Mouse (Mus musculus): Measurements from ENCODE around the gene Metap1. TPM values are rescaled to one million over a fixed set of nuclear protein-coding genes. Genes with fewer than 3 reads are reported as not detected.

The Metap1 gene
- total RNA-seq, 2 experiments from 2014 or later: 44.7 to 49.3 TPM

GRCm38 (mm10) chr3:138463137-138463536 lies 26.2 kb downstream of the Metap1 start:
- TF ChIP-seq CTCF (IDR thresholded peaks at IDR 0.05): peak; percentile 52
- no peak overlapping the region for H3K27ac ChIP-seq
- intact Hi-C loops (cut with DNase I): loop anchor here (5.0 kb wide), 1 partner anchor 444 kb away; no protein-coding TSS in a partner anchor
- DNase-seq: no peak
- no peak overlapping the region for H3K4me3 ChIP-seq

GRCm38 (mm10) chr3:138461832-138462231 lies 27.5 kb downstream of the Metap1 start:
- DNase-seq: no peak
- intact Hi-C loops (cut with DNase I): loop anchor here (2.0 to 5.0 kb wide), 2 partner anchors 159 to 445 kb away; no protein-coding TSS in a partner anchor
- TF ChIP-seq CTCF (IDR thresholded peaks at IDR 0.05): no peak
- H3K27ac ChIP-seq: no peak overlapping the region
- no peak overlapping the region for H3K4me3 ChIP-seq

- Histone ChIP-seq H3K4me3 (no peak overlapping the region), H3K27ac (no peak overlapping the region)
- peak; percentile 45 for DNase-seq
- intact Hi-C loops (cut with DNase I): loop anchor here (1.0 to 5.0 kb wide), 3 partner anchors 27 to 447 kb away; no protein-coding TSS in a partner anchor
- TF ChIP-seq CTCF (IDR thresholded peaks at IDR 0.05): peak; percentile 56
These were observed 29.1 kb downstream of the Metap1 start for GRCm38 (mm10) chr3:138460260-138460659.

GRCm38 (mm10) chr3:138458441-138458840 lies 30.9 kb downstream of the Metap1 start:
- intact Hi-C loops (cut with DNase I): no loop called here
- no peak for DNase-seq
- H3K4me3 ChIP-seq: no peak overlapping the region
- no peak for TF ChIP-seq CTCF (IDR thresholded peaks at IDR 0.05)
- H3K27ac ChIP-seq: no peak overlapping the region

- TF ChIP-seq CTCF (IDR thresholded peaks at IDR 0.05): no peak
- H3K4me3 ChIP-seq: no peak overlapping the region
- intact Hi-C loops (cut with DNase I): no loop called here
- no peak for DNase-seq
- H3K27ac ChIP-seq: no peak overlapping the region
These were observed 34.4 kb downstream of the Metap1 start for GRCm38 (mm10) chr3:138454711-138455435.

- no peak overlapping the region for H3K27ac ChIP-seq
- no peak overlapping the region for H3K4me3 ChIP-seq
- intact Hi-C loops (cut with DNase I): no loop called here
- no peak for DNase-seq
- TF ChIP-seq CTCF (IDR thresholded peaks at IDR 0.05): no peak
These were observed 35.1 kb downstream of the Metap1 start for GRCm38 (mm10) chr3:138454234-138454633.

- intact Hi-C loops (cut with DNase I): no loop called here
- TF ChIP-seq CTCF (IDR thresholded peaks at IDR 0.05): no peak
- no peak for DNase-seq
- H3K27ac ChIP-seq: no peak overlapping the region
- H3K4me3 ChIP-seq: no peak overlapping the region
These were observed 37.1 kb downstream of the Metap1 start for GRCm38 (mm10) chr3:138452169-138452568.

GRCm38 (mm10) chr3:138448077-138448860 lies 41.0 kb downstream of the Metap1 start:
- no peak overlapping the region for H3K4me3 ChIP-seq
- intact Hi-C loops (cut with DNase I): loop anchor here (10.0 kb wide), 1 partner anchor 457 kb away; no protein-coding TSS in a partner anchor
- TF ChIP-seq CTCF (IDR thresholded peaks at IDR 0.05): no peak
- no peak overlapping the region for H3K27ac ChIP-seq
- DNase-seq: no peak

- DNase-seq: no peak
- Histone ChIP-seq H3K27ac (peak overlapping the region; percentile 93), H3K4me3 (peak overlapping the region; percentile 95)
- TF ChIP-seq CTCF (IDR thresholded peaks at IDR 0.05): no peak
- intact Hi-C loops (cut with DNase I): loop anchor here (2.0 to 10.0 kb wide), 5 partner anchors 45 to 571 kb away; partner anchors contain the start of gene Metap1
These were observed 45.9 kb downstream of the Metap1 start for GRCm38 (mm10) chr3:138443465-138443771.

GRCm38 (mm10) chr3:138442612-138443464 lies 46.5 kb downstream of the Metap1 start, which contains the start of gene Adh5:
Gene Adh5, plus strand, starts transcription at chr3:138443093.
- intact Hi-C loops (cut with DNase I): loop anchor here (2.0 to 10.0 kb wide), 5 partner anchors 46 to 571 kb away; partner anchors contain the start of gene Metap1
- TF ChIP-seq CTCF (IDR thresholded peaks at IDR 0.05): no peak

GRCm38 (mm10) chr3:138442203-138442602 lies 47.1 kb downstream of the Metap1 start:
- no peak for DNase-seq
- Histone ChIP-seq H3K4me3 (peak overlapping the region; percentile 95), H3K27ac (peak overlapping the region; percentile 93)
- no peak for TF ChIP-seq CTCF (IDR thresholded peaks at IDR 0.05)
- intact Hi-C loops (cut with DNase I): loop anchor here (2.0 to 10.0 kb wide), 5 partner anchors 47 to 570 kb away; partner anchors contain the start of gene Metap1

More at GRCm38 (mm10) chr3:138442612-138443464, 46.5 kb downstream of the Metap1 start, which contains the start of gene Adh5:
- Histone ChIP-seq H3K4me3 (peak within 1 kb of the TSS; percentile 95), H3K27ac (peak within 1 kb of the TSS; percentile 93)
- DNase-seq: peak; percentile 95

- H3K27ac ChIP-seq: no peak overlapping the region
- DNase-seq: no peak
- no peak overlapping the region for H3K4me3 ChIP-seq
- TF ChIP-seq CTCF (IDR thresholded peaks at IDR 0.05): no peak
- intact Hi-C loops (cut with DNase I): no loop called here
These were observed 50.6 kb downstream of the Metap1 start for GRCm38 (mm10) chr3:138438716-138439115.
